Mouse (Mus musculus) stomach, postnatal 0 days (tissue): Measurements from ENCODE around the gene Ccdc97.

Experiments used
- CTCF ChIP-seq: IDR thresholded peaks from 2 replicates; pipeline ENCODE4 v1.5.1; 2016; ENCODE audit warnings: antibody characterized with exemption, low read depth, mild to moderate bottlenecking, moderate library complexity
- EP300 ChIP-seq: optimal IDR thresholded peaks from 2 replicates; pipeline ENCODE3; 2016; ENCODE audit warnings: antibody characterized with exemption

DNA sequence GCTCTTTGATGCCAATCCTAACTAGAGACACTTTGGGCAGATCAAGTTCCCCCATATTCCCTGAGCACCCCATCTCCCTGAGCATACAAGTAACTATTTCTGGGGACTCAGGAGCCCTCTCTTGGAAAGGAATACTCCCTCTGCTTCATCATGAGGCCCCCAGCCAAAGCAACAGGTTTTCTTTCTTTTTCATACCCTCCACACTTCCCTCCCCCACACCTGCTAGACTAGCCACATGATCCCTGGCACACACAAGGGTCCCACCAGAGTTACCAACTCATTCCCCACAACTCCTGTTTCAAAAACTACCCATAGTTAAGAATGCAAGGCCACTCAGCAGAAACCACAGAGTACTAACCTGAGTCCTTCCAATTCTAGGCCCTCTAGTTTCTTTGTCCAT, 34.2 kb upstream of the Ccdc97 start:
- TF ChIP-seq CTCF (no peak), EP300 (no peak)
